Mouse (Mus musculus) large intestine, adult 2 months (tissue): Measurements from ENCODE around the gene Fancg. TPM values are rescaled to one million over a fixed set of nuclear protein-coding genes. Genes with fewer than 3 reads are reported as not detected.

ENCODE experiments used
- DNase-seq: peaks from one replicate; pipeline ENCODE4 v3.0.0-alpha.2; 2012; ENCODE audit warnings: low read depth, low spot score
- WGBS: fragments of 180-500 bp; shearing (Covaris S2); methylation state at CpG from one replicate; pipeline ENCODE4 v1.1.7; 2018; 5-methylcytosine and 5-hydroxymethylcytosine counted together
- polyA plus RNA-seq: library from polyadenylated mRNA; depleted of rRNA; stranded (reverse); fragments of >200 nt; gene quantifications from 2 replicates; pipeline ENCODE4 v1.2.3, GENCODE M21; 2012; rRNA removed

Gene Fancg
- polyA plus RNA-seq, 1 experiment = 11.8 TPM

DNA sequence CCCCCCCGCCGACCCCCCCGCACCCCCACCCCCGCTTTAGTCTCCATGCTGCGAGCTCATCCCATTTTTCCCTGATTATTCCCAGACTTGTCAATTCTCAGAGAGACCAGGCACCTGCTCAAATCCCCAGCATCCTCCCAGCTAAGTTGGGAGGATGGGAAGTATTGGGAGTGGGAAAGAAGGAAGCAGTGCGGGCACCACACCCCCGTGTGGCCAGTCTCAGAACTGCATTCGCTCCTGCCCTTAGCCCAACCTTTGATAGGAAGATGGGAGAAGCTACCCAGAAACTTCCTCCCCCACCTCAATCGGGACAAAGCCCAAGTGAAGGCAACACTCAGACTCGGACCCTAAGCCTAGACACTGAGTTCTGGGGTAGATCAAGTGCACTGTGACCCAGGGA lies 56.0 kb downstream of the Fancg start:
- 12% methylated on average over 10 of the region's 10 CpGs for WGBS
- DNase-seq = no peak

DNA sequence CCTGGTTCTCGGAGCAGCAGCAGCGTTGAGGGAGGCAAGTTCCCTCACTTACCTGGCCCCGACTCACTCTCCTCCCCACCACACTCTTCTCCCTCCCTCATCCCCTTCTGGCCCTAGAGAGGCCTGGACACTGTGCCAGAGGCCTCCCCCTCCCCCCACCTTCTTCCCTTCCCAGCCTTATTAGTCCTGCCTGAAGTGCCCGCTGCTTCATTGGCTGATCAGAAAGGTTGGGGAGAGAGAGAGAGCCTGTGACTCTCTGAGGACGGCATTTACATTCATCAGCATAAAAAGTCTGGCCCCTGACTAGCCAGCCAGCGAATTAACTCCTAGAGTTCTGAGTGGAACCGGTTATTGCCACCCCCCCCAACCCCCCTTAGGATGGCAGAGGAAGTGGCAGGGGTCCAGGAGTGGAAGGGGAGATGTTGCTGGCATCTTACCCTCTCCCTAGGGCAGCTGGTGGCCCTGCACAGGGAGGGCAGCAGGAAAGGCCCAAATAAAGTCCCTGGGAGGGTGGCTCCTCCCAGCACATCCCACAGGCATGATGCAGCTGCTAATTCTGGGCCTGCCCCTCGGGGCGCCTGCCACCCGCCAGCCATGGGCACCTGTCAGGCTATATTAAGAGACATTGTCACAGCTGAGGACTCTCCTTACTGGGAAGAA lies 56.7 kb downstream of the Fancg start:
- DNase-seq = no peak
- 62% methylated on average over 10 of the region's 10 CpGs for WGBS

DNA sequence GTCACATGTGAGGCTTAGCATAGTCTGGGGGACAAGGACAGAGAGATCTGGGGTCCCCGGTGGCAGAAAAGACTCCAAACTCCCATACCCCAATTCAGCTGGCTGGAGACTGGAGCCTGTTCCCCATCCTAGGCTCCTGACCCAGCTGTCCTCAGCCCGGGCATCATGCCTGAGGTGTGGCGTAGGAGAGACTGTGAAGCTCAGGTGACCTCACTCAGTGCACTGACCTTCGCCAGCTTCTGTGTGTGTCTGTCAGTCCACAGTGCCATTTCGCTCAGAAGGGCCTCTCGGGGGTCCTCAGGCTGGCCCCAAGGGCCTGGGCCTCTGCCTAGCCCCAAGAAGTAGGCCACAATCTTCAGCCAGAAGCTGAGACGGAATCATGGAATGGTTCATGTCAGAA lies 57.7 kb downstream of the Fancg start:
- DNase-seq = no peak
- WGBS = 83% methylated on average over 7 of the region's 7 CpGs

Other genes starting within 250 kb of the Fancg start
- gene Ccl21a, start 236.5 kb downstream of the Fancg start, polyA plus RNA-seq = 75.8 and 122 TPM in 2 replicates
- 0.02 TPM in 1 of 2 replicates, not detected in the other for gene Fam205a1, start 156.6 kb downstream of the Fancg start, polyA plus RNA-seq
- gene Gm12394, start 153.7 kb downstream of the Fancg start, polyA plus RNA-seq = not detected in 2 replicates
- not detected in 2 replicates for gene Fam205c, start 136.3 kb downstream of the Fancg start, polyA plus RNA-seq
- 0.83 and 1.2 TPM in 2 replicates for gene Phf24, start 93.8 kb downstream of the Fancg start, polyA plus RNA-seq
- 9.6 and 11.1 TPM in 2 replicates for gene Dnajb5, start 60.7 kb downstream of the Fancg start, polyA plus RNA-seq
- 0.10 and 0.11 TPM in 2 replicates for gene 1700022I11Rik, start 40.9 kb downstream of the Fancg start, polyA plus RNA-seq
- gene Vcp, start 10.0 kb downstream of the Fancg start, polyA plus RNA-seq = 96.9 and 114 TPM in 2 replicates
- gene Pigo, start 15.3 kb upstream of the Fancg start, polyA plus RNA-seq = 25.1 and 32.0 TPM in 2 replicates
- gene Stoml2, start 21.2 kb upstream of the Fancg start, polyA plus RNA-seq = 83.2 and 92.5 TPM in 2 replicates
- gene Fam214b, start 35.7 kb upstream of the Fancg start, polyA plus RNA-seq = 29.1 and 39.3 TPM in 2 replicates
- gene Unc13b, start 48.4 kb upstream of the Fancg start, polyA plus RNA-seq = 7.7 and 12.5 TPM in 2 replicates